Mouse (Mus musculus): ENCODE results near the gene Gtf2i. TPM values are rescaled to one million over a fixed set of nuclear protein-coding genes. Genes with fewer than 3 reads are reported as not detected.

Gtf2i gene
- 25.5 TPM for polyA plus RNA-seq (2014; fragmentation: Illumina TruSeq; extraction: RNeasy Lipid Tissue Mini Kit (QIAGEN cat#74804); ENCODE audit: low replicate concordance)

GRCm38 (mm10) chr5:134314688-134315622, at the start of gene Gtf2i:
Gtf2i (minus strand) TSS chr5:134314760.

GRCm38 (mm10) chr5:134229391-134229790, 85.2 kb downstream of the Gtf2i start, which contains the start of gene Ncf1:
Ncf1 (minus strand) TSS chr5:134229625.

Other genes starting within 250 kb of the Gtf2i start
- gene Castor2, start 215.0 kb downstream of the Gtf2i start, polyA plus RNA-seq (2014; fragmentation: Illumina TruSeq; extraction: RNeasy Lipid Tissue Mini Kit (QIAGEN cat#74804); ENCODE audit: low replicate concordance), result 4.7 TPM
- gene Rcc1l, start 138.0 kb downstream of the Gtf2i start, polyA plus RNA-seq (2014; fragmentation: Illumina TruSeq; extraction: RNeasy Lipid Tissue Mini Kit (QIAGEN cat#74804); ENCODE audit: low replicate concordance), result 0.59 TPM
- 0.85 TPM for gene Gtf2ird2, start 130.7 kb downstream of the Gtf2i start, polyA plus RNA-seq (2014; fragmentation: Illumina TruSeq; extraction: RNeasy Lipid Tissue Mini Kit (QIAGEN cat#74804); ENCODE audit: low replicate concordance)
- 5.1 TPM for gene Ncf1, start 85.1 kb downstream of the Gtf2i start, polyA plus RNA-seq (2014; fragmentation: Illumina TruSeq; extraction: RNeasy Lipid Tissue Mini Kit (QIAGEN cat#74804); ENCODE audit: low replicate concordance)
- gene Gtf2ird1, start 142.0 kb upstream of the Gtf2i start, polyA plus RNA-seq (2014; fragmentation: Illumina TruSeq; extraction: RNeasy Lipid Tissue Mini Kit (QIAGEN cat#74804); ENCODE audit: low replicate concordance), result 11.2 TPM
- gene Clip2, start 237.7 kb upstream of the Gtf2i start, polyA plus RNA-seq (2014; fragmentation: Illumina TruSeq; extraction: RNeasy Lipid Tissue Mini Kit (QIAGEN cat#74804); ENCODE audit: low replicate concordance), result 1.1 TPM
- gene Syna, start 245.4 kb upstream of the Gtf2i start, polyA plus RNA-seq (2014; fragmentation: Illumina TruSeq; extraction: RNeasy Lipid Tissue Mini Kit (QIAGEN cat#74804); ENCODE audit: low replicate concordance), result 2.6 TPM

Data from small intestine, adult 10 weeks (tissue).